8 mouse cellular contexts compared by ENCODE assay signal in genomic region chr11:52099771-52100219, GRCm38 (mm10). TPM values are rescaled to one million over a fixed set of nuclear protein-coding genes. Genes with fewer than 3 reads are reported as not detected.
DNase-seq lines count a peak whose midpoint lies in the region; ATAC-seq lines count a peak whose summit lies in the region.

No protein-coding gene starts in this region.

- peak overlapping the region; percentile 99 for H3K4me3 ChIP-seq in heart, embryonic 11.5 days (ENCODE audit: low read depth, low read length)
- peak overlapping the region; percentile 98 for H3K4me3 ChIP-seq in hindbrain, embryonic 12.5 days
- H3K4me3 ChIP-seq in megakaryocyte, embryonic 14.5 days (replicated peaks): peak overlapping the region; percentile 98

- peak overlapping the region; percentile 90 for H3K4me2 ChIP-seq in heart, embryonic 11.5 days
- peak overlapping the region; percentile 85 for H3K4me2 ChIP-seq in hindbrain, embryonic 12.5 days (replicated peaks)

- peak overlapping the region; percentile 100 for H3K27ac ChIP-seq in heart, embryonic 11.5 days (ENCODE audit: low read depth, low read length)
- H3K27ac ChIP-seq in hindbrain, embryonic 12.5 days: peak overlapping the region; percentile 99; the same call in 1 of the 2 replicates

- no peak for DNase-seq in heart, postnatal 36 days
- peak; percentile 50 for DNase-seq in MEL-GATA-1-ER (ENCODE audit: extremely low read depth, low read depth)
- DNase-seq in right cerebral cortex, adult 2 months (ENCODE audit: low spot score in 2 of 2): no peak
- no peak for DNase-seq in cerebellum, postnatal 25 days

- H3K4me1 ChIP-seq in heart, embryonic 11.5 days (ENCODE audit: control insufficient read depth, insufficient read depth, low read length): peaks cover 25% of the 10 kb centered on the region
- peaks cover 29% of the 10 kb centered on the region for H3K4me1 ChIP-seq in hindbrain, embryonic 12.5 days
- peaks cover 76% of the 10 kb centered on the region for H3K4me1 ChIP-seq in megakaryocyte, embryonic 14.5 days

- peak overlapping the region; percentile 100 for H3K9ac ChIP-seq in heart, embryonic 11.5 days (ENCODE audit: low read depth, low read length)
- peak overlapping the region; percentile 100 for H3K9ac ChIP-seq in hindbrain, embryonic 12.5 days

- WGBS in heart, embryonic 11.5 days (ENCODE audit: insufficient replicate concordance): 2% methylated on average over 7 of the region's 7 CpGs
- WGBS in hindbrain, embryonic 12.5 days: 7% methylated on average over 7 of the region's 7 CpGs

- no peaks in the 10 kb centered on the region for H3K36me3 ChIP-seq in heart, embryonic 11.5 days (ENCODE audit: control insufficient read depth, insufficient read depth, low read length)
- no peaks in the 10 kb centered on the region for H3K36me3 ChIP-seq in hindbrain, embryonic 12.5 days
- H3K36me3 ChIP-seq in megakaryocyte, embryonic 14.5 days (replicated peaks; ENCODE audit: low read length): peaks cover 24% of the 10 kb centered on the region

- no peaks in the 10 kb centered on the region for H3K27me3 ChIP-seq in heart, embryonic 11.5 days (ENCODE audit: control insufficient read depth, insufficient read depth, low read length)
- no peaks in the 10 kb centered on the region for H3K27me3 ChIP-seq in hindbrain, embryonic 12.5 days
- H3K27me3 ChIP-seq in megakaryocyte, embryonic 14.5 days (replicated peaks): no peaks in the 10 kb centered on the region

- H3K9me3 ChIP-seq in heart, embryonic 11.5 days (replicated peaks; ENCODE audit: control insufficient read depth, low read length): no peaks in the 10 kb centered on the region
- no peaks in the 10 kb centered on the region for H3K9me3 ChIP-seq in hindbrain, embryonic 12.5 days (replicated peaks)
- no peaks in the 10 kb centered on the region for H3K9me3 ChIP-seq in megakaryocyte, embryonic 14.5 days

- ATAC-seq in heart, embryonic 11.5 days (replicated peaks; ENCODE audit: insufficient number of reproducible peaks, low FRiP score, low TSS enrichment): no peak
- no peak for ATAC-seq in hindbrain, embryonic 12.5 days (ENCODE audit: low FRiP score)
- ATAC-seq in erythroid progenitor cell, adult 5-6 weeks (replicated peaks; ENCODE audit: low FRiP score, poor library complexity, severe bottlenecking): no peak

- intact Hi-C loops in heart, postnatal 36 days (cut with DNase I): loop anchor here (5.0 kb wide), 1 partner anchor 263 kb away; the partner anchor contains the start of gene Vdac1

RNA-seq across cellular contexts. Expression of gene Ppp2ca, which starts 1.3 kb away (rescaled TPM):
- polyA plus RNA-seq in heart, embryonic 11.5 days (2014; fragmentation: Nextera tagmentation; extraction: Ambion mirVana): 77.1 and 78.3 TPM in 2 replicates
- 10 to 100 TPM; 52.5 to 55.2 TPM for total RNA-seq in heart, postnatal 36 days (2021)
- polyA plus RNA-seq in hindbrain, embryonic 12.5 days (2016; fragmentation: Nextera tagmentation; extraction: Ambion mirVana): 123 and 126 TPM in 2 replicates
- 4.4 and 8.0 TPM in 2 replicates for polyA plus RNA-seq in megakaryocyte, embryonic 14.5 days (2012; ENCODE audit: insufficient read depth, low replicate concordance)
- 52.6 and 69.2 TPM in 2 replicates for total RNA-seq in erythroid progenitor cell, adult 5-6 weeks (2015; ENCODE audit: low replicate concordance)
- total RNA-seq in erythroid progenitor cell, adult 5-6 weeks (2017; ENCODE audit: low replicate concordance): 68.0 and 82.9 TPM in 2 replicates

RNA-seq across cellular contexts. Expression of gene Olfr1373, which starts 45.5 kb away (rescaled TPM):
- polyA plus RNA-seq in heart, embryonic 11.5 days (2014; fragmentation: Nextera tagmentation; extraction: Ambion mirVana): not detected in 2 replicates
- not detected for total RNA-seq in heart, postnatal 36 days (2021)
- polyA plus RNA-seq in hindbrain, embryonic 12.5 days (2016; fragmentation: Nextera tagmentation; extraction: Ambion mirVana): not detected in 2 replicates
- not detected in 2 replicates for polyA plus RNA-seq in megakaryocyte, embryonic 14.5 days (2012; ENCODE audit: insufficient read depth, low replicate concordance)
- not detected in 2 replicates for total RNA-seq in erythroid progenitor cell, adult 5-6 weeks (2015; ENCODE audit: low replicate concordance)
- not detected in 2 replicates for total RNA-seq in erythroid progenitor cell, adult 5-6 weeks (2017; ENCODE audit: low replicate concordance)
